Mouse (Mus musculus) small intestine, adult 2 months (tissue): Measurements from ENCODE around the gene 4930412O13Rik. TPM values are rescaled to one million over a fixed set of nuclear protein-coding genes. Genes with fewer than 3 reads are reported as not detected.

Source experiments
- H3K27ac ChIP-seq: fragments of 200-500 bp; 2 replicates; pipeline ENCODE4 v1.5.1; 2012; ENCODE audit warnings: low read depth, low read length, control low read depth, inconsistent platforms; ENCODE audit not compliant: insufficient read depth
- H3K27me3 ChIP-seq: fragments of 200-500 bp; 2 replicates; pipeline ENCODE4 v1.6.1; 2012; ENCODE audit warnings: mild to moderate bottlenecking, moderate library complexity, low read length, inconsistent platforms; ENCODE audit not compliant: control insufficient read depth, insufficient read depth
- H3K36me3 ChIP-seq: fragments of 200-500 bp; 2 replicates; pipeline ENCODE4 v1.6.1; 2012; ENCODE audit warnings: mild to moderate bottlenecking, low read length, control low read depth, inconsistent platforms; ENCODE audit not compliant: control insufficient read depth, insufficient read depth
- H3K4me1 ChIP-seq: fragments of 200-500 bp; 2 replicates; pipeline ENCODE4 v1.6.1; 2012; ENCODE audit warnings: low read length, inconsistent platforms, mixed read lengths; ENCODE audit not compliant: control insufficient read depth, insufficient read depth, insufficient read length
- H3K4me3 ChIP-seq: fragments of 200-500 bp; 2 replicates; pipeline ENCODE4 v1.5.1; 2012; ENCODE audit warnings: low read depth, mild to moderate bottlenecking, control low read depth, inconsistent platforms, low read length, moderate library complexity
- CTCF ChIP-seq: fragments of 200-500 bp; IDR thresholded peaks from 2 replicates; pipeline ENCODE4 v1.5.1; 2012; ENCODE audit warnings: low read depth, mild to moderate bottlenecking, control low read depth, inconsistent platforms, low read length, moderate library complexity, mixed read lengths; ENCODE audit not compliant: insufficient replicate concordance, insufficient read length; ENCODE audit errors: extremely low read depth
- POLR2A ChIP-seq: fragments of 200-500 bp; IDR thresholded peaks from 2 replicates; pipeline ENCODE4 v1.6.1; 2012; ENCODE audit warnings: low read depth, mild to moderate bottlenecking, control low read depth, inconsistent platforms, low read length, moderate library complexity
- WGBS: fragments of 180-500 bp; shearing (Covaris S2); methylation state at CpG from one replicate; pipeline ENCODE4 v1.1.7; 2018; 5-methylcytosine and 5-hydroxymethylcytosine counted together
- polyA plus RNA-seq: library from polyadenylated mRNA; depleted of rRNA; stranded (reverse); fragments of >200 nt; gene quantifications from 2 replicates; pipeline ENCODE4 v1.2.3, GENCODE M21; 2012

Gene 4930412O13Rik
- polyA plus RNA-seq, 1 experiment: not detected

DNA sequence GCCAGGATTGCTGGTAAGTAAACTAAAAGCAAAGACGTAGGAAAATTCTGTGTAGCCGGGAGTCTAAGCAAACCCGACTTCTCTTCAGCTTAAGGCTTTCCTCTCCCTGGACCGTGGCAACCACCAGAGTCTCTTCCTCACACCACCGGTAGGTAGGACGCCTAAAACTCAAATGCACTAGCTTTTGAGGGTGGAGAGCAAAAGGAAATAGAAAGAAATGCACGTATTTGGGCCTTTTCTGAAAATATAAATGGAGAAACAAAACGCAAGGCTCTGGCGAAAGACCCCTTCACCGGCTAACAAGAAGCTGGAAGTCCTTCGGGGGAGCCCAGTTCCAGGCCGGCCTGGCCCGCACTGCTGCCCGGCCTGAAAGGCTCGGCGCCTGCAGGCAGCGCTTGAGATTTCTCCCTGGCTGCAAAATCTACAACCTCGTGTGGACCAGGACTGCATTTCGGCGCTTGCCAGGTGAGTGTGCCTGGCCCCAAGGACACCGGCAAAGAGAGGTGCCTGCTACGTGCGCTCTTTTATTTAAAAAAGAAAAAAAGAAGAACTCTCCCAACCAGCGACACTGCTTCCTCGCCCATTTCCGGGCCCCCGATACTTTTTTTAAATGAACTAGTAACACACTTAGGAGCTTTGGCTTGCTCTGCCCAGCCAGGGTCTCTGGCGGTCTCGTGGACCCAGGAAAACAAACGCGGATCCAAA is 4.3 kb upstream of the 4930412O13Rik start:
- TF ChIP-seq CTCF: no peak
- no peak for TF ChIP-seq POLR2A
- 24% methylated on average over 31 of the region's 31 CpGs for WGBS
- peaks cover 68% of the 10 kb centered on the region for H3K27me3 ChIP-seq
- H3K27ac ChIP-seq: no peak overlapping the region
- H3K36me3 ChIP-seq: no peaks in the 10 kb centered on the region
- peaks cover 6% of the 10 kb centered on the region for H3K4me1 ChIP-seq
- peak overlapping the region; percentile 51 for H3K4me3 ChIP-seq

DNA sequence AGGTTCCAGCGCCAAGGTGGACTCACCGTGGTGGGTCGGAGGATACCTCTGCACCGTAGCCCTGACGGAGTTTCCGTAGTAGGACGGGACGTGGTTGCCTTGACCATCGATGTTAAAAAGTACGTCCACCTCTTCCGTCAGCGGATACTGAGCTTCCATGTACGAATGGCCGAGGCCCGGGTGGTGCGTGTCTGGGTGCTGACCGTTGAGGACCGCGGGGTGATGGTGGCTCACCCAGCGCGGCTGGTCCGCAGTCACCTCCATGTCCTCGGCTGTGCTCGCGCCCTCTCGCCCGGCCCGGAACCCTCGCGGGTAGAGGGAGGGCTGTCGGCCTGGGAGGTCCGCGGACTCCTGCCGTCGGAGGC is 3.7 kb upstream of the 4930412O13Rik start:
- peaks cover 6% of the 10 kb centered on the region for H3K4me1 ChIP-seq
- no peaks in the 10 kb centered on the region for H3K36me3 ChIP-seq
- TF ChIP-seq POLR2A (no peak), CTCF (no peak)
- no peak overlapping the region for H3K27ac ChIP-seq
- peak overlapping the region; percentile 51 for H3K4me3 ChIP-seq
- 3% methylated on average over 35 of the region's 35 CpGs for WGBS
- H3K27me3 ChIP-seq: peaks cover 73% of the 10 kb centered on the region

DNA sequence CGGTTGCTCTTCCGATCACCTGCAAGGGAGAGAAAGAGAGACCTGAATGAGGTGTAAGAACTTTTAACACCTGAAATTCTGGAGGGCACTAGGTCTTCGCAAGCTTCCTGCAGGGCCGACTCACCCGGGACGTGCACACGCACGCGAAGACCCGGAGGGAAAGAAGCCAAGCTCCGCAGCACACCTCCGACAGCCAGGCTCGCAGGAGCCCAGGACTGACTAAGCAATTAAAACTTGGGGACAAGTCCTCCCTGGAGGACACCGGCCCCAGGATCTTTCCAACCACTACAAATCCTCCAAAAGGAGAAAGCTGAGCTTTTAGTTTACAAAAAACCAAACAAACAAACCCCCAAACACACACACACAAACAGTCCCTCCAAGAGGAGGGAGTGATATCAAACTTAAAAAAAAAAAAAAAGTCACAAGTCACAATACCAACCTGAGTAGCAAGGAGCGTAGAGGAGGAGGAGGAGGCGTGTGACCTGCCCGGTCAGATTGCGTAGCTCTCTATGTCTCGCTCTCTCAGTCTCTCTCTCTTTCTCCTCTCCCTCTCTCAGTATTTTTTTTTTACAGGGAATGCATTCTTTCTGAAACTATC is 3.0 kb upstream of the 4930412O13Rik start:
- peaks cover 8% of the 10 kb centered on the region for H3K4me1 ChIP-seq
- H3K27ac ChIP-seq: no peak overlapping the region
- no peak for TF ChIP-seq CTCF
- TF ChIP-seq POLR2A: no peak
- peak overlapping the region; percentile 63 for H3K4me3 ChIP-seq
- H3K27me3 ChIP-seq: peaks cover 81% of the 10 kb centered on the region
- WGBS: 3% methylated on average over 19 of the region's 19 CpGs
- H3K36me3 ChIP-seq: no peaks in the 10 kb centered on the region

DNA sequence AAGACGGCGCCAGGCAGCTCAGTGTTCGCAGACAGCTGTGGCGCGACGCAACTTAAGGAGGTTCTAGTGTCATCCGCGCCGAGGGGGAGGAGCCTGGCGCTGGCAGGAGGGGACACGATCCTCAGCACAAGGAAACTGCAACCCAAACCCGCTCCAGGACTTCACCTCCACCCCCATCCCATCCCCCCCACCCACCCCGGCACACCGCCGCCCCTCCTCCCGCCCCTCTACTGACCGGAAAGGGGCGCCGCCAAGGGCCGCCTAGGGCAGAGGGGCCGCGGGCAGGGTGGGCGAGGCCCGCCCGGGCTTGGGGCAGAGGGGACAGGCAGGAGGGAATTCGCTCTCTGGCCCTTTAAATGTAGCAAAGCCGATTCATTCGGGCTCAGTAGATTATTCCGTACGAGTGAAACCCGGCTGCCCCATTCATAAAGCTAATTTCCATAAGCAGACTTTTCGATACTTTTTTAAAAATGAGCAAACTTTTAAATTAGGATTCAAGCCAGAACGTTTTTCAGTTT is 2.4 kb upstream of the 4930412O13Rik start:
- Histone ChIP-seq H3K36me3 (no peaks in the 10 kb centered on the region), H3K4me3 (peak overlapping the region; percentile 63), H3K27ac (no peak overlapping the region), H3K4me1 (peaks cover 8% of the 10 kb centered on the region), H3K27me3 (peaks cover 86% of the 10 kb centered on the region)
- TF ChIP-seq POLR2A: no peak
- no peak for TF ChIP-seq CTCF
- WGBS: 1% methylated on average over 33 of the region's 33 CpGs

DNA sequence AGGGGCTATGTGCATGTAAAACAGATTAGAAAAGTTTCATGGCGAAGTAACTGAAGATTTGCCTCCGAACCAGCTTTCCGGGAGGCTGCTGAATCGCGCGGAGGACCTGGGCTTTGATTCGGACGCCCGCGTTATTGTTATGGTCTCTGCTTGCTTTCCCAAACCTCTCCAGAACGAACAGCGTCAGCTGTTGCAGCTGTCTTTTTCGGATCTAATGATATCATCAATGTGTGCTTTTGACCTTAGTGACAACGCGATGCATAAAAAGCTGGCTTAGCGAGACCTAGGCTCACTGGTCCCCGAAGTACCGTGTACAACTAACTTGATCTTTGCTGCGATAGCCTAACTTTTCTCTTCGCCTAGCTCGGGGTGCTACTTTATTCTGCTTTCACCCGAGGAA is 2.0 kb upstream of the 4930412O13Rik start:
- under 1% methylated on average over 22 of the region's 22 CpGs for WGBS
- Histone ChIP-seq H3K4me3 (peak overlapping the region; percentile 63), H3K27me3 (peaks cover 87% of the 10 kb centered on the region), H3K36me3 (no peaks in the 10 kb centered on the region), H3K27ac (no peak overlapping the region), H3K4me1 (peaks cover 8% of the 10 kb centered on the region)
- TF ChIP-seq POLR2A (no peak), CTCF (no peak)

DNA sequence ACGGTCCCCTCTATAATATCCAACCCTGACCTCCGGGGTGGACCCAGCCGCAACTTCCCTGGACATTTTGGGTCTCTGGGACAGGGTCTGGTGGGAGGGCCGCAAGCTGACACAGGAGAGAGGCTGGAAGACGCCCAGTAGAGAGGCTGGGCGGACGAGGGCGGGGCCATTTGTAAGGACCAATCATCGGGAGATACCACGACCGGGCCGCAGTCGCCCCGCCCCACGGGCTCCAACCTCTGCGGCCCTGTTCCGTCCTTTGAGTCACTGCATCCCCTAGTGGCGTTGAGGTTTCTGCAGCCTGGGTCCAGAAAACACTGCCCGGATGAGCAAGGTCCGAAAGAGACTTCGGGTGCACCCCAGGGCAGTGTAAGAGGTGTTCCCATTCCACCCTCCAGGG is 1.6 kb upstream of the 4930412O13Rik start:
- TF ChIP-seq POLR2A (no peak), CTCF (peak; percentile 84)

DNA sequence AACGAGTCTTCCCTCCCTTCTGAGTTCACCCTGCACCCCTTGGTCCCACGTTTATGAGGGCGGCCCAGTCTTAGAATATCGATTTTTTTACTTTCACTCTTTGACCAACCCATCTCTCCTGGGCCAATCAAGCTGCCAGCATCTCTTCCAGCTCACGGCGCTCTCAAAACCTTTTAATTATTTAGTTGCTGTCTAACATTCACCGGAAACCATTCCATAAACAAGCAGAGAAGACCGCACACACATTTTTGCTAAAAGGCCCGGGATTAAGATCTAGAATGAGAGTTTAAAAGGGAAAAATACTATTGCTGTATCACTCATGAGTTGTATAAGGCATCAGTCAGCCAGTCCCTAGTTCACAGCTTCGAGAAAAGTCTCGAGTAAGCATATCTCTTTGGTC is 781 bp upstream of the 4930412O13Rik start:
- H3K4me1 ChIP-seq: peaks cover 8% of the 10 kb centered on the region
- TF ChIP-seq POLR2A: no peak
- TF ChIP-seq CTCF: no peak
- WGBS: 9% methylated on average over 11 of the region's 11 CpGs
- H3K4me3 ChIP-seq: no peak overlapping the region
- no peak overlapping the region for H3K27ac ChIP-seq
- no peaks in the 10 kb centered on the region for H3K36me3 ChIP-seq
- H3K27me3 ChIP-seq: peaks cover 87% of the 10 kb centered on the region

More for the DNA sequence above, 1.6 kb upstream of the 4930412O13Rik start:
- Histone ChIP-seq H3K27ac (no peak overlapping the region), H3K4me3 (peak overlapping the region; percentile 63), H3K27me3 (peaks cover 87% of the 10 kb centered on the region), H3K36me3 (no peaks in the 10 kb centered on the region), H3K4me1 (peaks cover 8% of the 10 kb centered on the region)
- under 1% methylated on average over 21 of the region's 21 CpGs for WGBS
